Mouse (Mus musculus) right cerebral cortex, postnatal 4 days (tissue): Measurements from ENCODE around the gene Purb.

ENCODE experiments used
- DNase-seq: peaks from one replicate; pipeline ENCODE4 v3.0.0-alpha.2; 2022

Gene Purb

GRCm38 (mm10) chr11:6475867-6476484 lies at the start of gene Purb:
Gene Purb (minus strand): TSS chr11:6475917.
- DNase-seq: peak; percentile 95

- no peak for DNase-seq
Measured at GRCm38 (mm10) chr11:6525241-6525640, 49.5 kb upstream of the Purb start.

GRCm38 (mm10) chr11:6524880-6525238 lies 49.1 kb upstream of the Purb start:
- DNase-seq: no peak

GRCm38 (mm10) chr11:6524165-6524879 lies 48.6 kb upstream of the Purb start:
- DNase-seq: no peak

GRCm38 (mm10) chr11:6523662-6524088 lies 48.0 kb upstream of the Purb start:
- DNase-seq: no peak

GRCm38 (mm10) chr11:6522782-6523525 lies 47.2 kb upstream of the Purb start:
- no peak for DNase-seq

- no peak for DNase-seq
Measured at GRCm38 (mm10) chr11:6520507-6521173, 44.9 kb upstream of the Purb start, which contains the start of gene Myo1g. Gene Myo1g (minus strand): TSS chr11:6520965.

GRCm38 (mm10) chr11:6519491-6520033 lies 43.8 kb upstream of the Purb start:
- no peak for DNase-seq

- DNase-seq: no peak
Measured at GRCm38 (mm10) chr11:6514837-6515236, 39.1 kb upstream of the Purb start.

- no peak for DNase-seq
Measured at GRCm38 (mm10) chr11:6508269-6508876, 32.7 kb upstream of the Purb start.

- no peak for DNase-seq
Measured at GRCm38 (mm10) chr11:6506516-6506915, 30.8 kb upstream of the Purb start.

GRCm38 (mm10) chr11:6504689-6505088 lies 29.0 kb upstream of the Purb start:
- DNase-seq: no peak

GRCm38 (mm10) chr11:6504226-6504625 lies 28.5 kb upstream of the Purb start:
- no peak for DNase-seq

GRCm38 (mm10) chr11:6502506-6502905 lies 26.8 kb upstream of the Purb start:
- no peak for DNase-seq

- DNase-seq: no peak
Measured at GRCm38 (mm10) chr11:6497311-6497948, 21.7 kb upstream of the Purb start.

- DNase-seq: no peak
Measured at GRCm38 (mm10) chr11:6489691-6490503, 14.2 kb upstream of the Purb start.

- no peak for DNase-seq
Measured at GRCm38 (mm10) chr11:6489257-6489656, 13.5 kb upstream of the Purb start.

- DNase-seq: no peak
Measured at GRCm38 (mm10) chr11:6488041-6488684, 12.4 kb upstream of the Purb start.

GRCm38 (mm10) chr11:6487496-6487895 lies 11.8 kb upstream of the Purb start:
- DNase-seq: no peak

- DNase-seq: no peak
Measured at GRCm38 (mm10) chr11:6486916-6487315, 11.2 kb upstream of the Purb start.
